Mouse (Mus musculus) B cell, adult 67 days (primary cell): ENCODE results near the gene Gm17334. TPM values are rescaled to one million over a fixed set of nuclear protein-coding genes. Genes with fewer than 3 reads are reported as not detected.

Experiments used
- total RNA-seq, 2 experiments: library from RNA; stranded (reverse); gene quantifications; 4 replicates each; pipeline ENCODE4 v1.2.4; 2023

Gene Gm17334
- total RNA-seq: not detected

DNA sequence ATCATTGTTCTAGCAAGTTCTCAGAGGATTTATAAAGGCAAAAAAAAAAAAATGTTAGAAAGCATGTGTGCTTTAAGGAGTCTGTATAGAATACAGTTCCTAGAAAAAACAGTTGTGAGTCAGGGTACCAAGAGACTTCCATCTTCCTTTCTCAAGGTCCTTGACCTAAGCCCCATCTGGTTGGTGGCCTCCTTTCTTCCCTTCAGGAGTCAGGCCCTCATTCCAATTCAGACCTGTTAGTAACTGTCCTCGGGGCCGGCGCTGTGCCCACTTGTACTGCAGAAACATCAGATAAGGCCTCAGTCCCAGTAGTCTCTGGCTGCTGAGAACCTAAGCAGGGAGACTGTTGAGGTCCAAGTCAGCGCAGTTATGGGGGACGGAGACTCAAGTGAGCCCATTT is at the start of gene Gm17334:
Gene Gm17334 (minus strand): TSS at position 101 of the 400 bp plus-strand sequence.

DNA sequence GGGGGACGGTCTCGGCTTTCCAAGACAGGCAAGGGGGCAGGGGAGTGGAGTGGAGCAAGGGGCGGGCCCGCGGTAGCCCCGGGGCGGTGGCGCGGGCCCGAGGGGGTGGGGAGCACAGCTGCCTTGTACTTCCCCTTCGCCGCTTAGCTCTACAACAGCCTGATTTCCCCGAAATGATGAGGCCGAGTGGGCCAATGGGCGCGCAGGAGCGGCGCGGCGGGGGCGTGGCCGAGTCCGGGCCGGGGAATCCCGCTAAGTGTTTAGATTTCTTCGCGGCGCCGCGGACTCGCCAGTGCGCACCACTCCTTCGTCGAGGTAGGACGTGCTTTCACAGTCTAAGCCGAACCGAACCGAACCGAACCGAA is 3.2 kb downstream of the Gm17334 start, which contains the start of gene Irf1:
Gene Irf1 (plus strand): TSS at position 255 of the 365 bp plus-strand sequence.

Other genes with a start within 250 kb of the Gm17334 start
- gene Kif3a, start 205.8 kb downstream of the Gm17334 start, total RNA-seq: 1 to 10 TPM; 7.0 to 8.5 TPM
- not detected for gene Il4, start 154.5 kb downstream of the Gm17334 start, total RNA-seq
- not detected for gene Il13, start 138.5 kb downstream of the Gm17334 start, total RNA-seq
- 10 to 100 TPM; 31.4 to 36.6 TPM for gene Rad50, start 65.9 kb downstream of the Gm17334 start, total RNA-seq
- not detected for gene Il5, start 52.4 kb downstream of the Gm17334 start, total RNA-seq
- 100 to 1,000 TPM; 190 to 196 TPM for gene Irf1, start 3.2 kb downstream of the Gm17334 start, total RNA-seq
- 1 to 10 TPM; 4.2 to 8.9 TPM for gene Gm12216, start 86.1 kb upstream of the Gm17334 start, total RNA-seq
- gene Slc22a5, start 118.5 kb upstream of the Gm17334 start, total RNA-seq: 10 to 100 TPM; 13.1 to 14.4 TPM
- 1 to 10 TPM; 1.0 to 1.2 TPM for gene Slc22a21, start 207.1 kb upstream of the Gm17334 start, total RNA-seq